Mouse (Mus musculus): ENCODE measurements around the gene Hpcal1. TPM values are rescaled to one million over a fixed set of nuclear protein-coding genes. Genes with fewer than 3 reads are reported as not detected.
"Not testable (repeated sequence)": the region's sequence is repeated elsewhere in the genome, so short reads cannot be mapped to it uniquely, and the experiment has no call there.

The Hpcal1 gene
- polyA plus RNA-seq, 1 experiment from 2014 or later, result 57.7 TPM

DNA sequence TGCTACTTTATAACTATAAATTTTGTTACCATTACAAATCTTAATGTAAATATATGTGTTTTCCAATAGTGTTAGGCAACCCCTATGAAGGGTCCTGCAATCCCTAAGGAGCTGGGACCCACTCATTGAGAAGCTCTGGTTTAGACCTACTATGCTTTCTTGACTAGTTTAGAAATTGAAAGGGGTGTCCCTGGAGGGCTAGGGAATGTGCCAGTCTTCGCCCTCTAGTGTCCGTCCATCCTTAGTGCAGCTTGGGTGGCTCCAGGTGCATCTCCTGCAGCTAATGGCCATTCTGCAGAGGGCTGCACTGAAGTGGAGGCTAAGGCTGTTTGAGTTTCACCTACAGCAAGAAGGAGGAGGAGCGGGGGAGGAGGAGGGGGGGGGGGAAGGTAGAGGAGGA, 87.7 kb downstream of the Hpcal1 start:
- Histone ChIP-seq H3K36me3 (ENCODE audit: control insufficient read depth, insufficient read depth, low read length) (no peaks in the 10 kb centered on the region), H3K27ac (replicated peaks; ENCODE audit: low read depth, low read length) (no peak overlapping the region), H3K4me1 (ENCODE audit: control insufficient read depth, insufficient read depth, low read length) (no peaks in the 10 kb centered on the region), H3K4me3 (ENCODE audit: low read depth, low read length) (no peak overlapping the region), H3K27me3 (replicated peaks; ENCODE audit: control insufficient read depth, insufficient read depth, low read length) (no peaks in the 10 kb centered on the region), H3K9me3 (ENCODE audit: control insufficient read depth, low read length) (no peaks in the 10 kb centered on the region), H3K4me2 (ENCODE audit: low read depth, low read length) (no peak overlapping the region), H3K9ac (ENCODE audit: low read depth, low read length) (no peak overlapping the region)
- 11% methylated on average over 2 of the region's 3 CpGs for WGBS
- ATAC-seq (ENCODE audit: low read depth), result no peak
- DNase-seq (ENCODE audit: low spot score), result peak; percentile 29

DNA sequence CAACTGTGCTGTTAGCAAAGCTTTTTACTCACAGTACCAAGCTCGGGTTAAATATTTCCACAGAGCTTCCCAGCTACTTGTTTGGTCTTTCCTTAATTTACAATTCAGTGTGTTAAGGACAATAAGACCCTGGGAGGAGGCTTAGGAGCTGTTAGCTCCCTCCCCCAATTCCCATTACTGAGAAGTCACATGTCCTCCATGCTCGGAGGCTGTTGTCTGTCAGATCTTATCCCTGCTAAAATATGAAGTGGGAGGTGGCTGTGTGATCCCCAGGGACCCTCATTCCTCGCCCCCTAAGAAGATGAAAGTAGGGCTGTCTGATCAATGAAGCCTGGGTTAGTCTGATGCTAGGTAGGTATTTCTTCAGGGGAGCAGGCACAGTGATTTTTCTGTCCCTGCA, 88.4 kb downstream of the Hpcal1 start:
- 43% methylated on average over 3 of the region's 3 CpGs for WGBS
- no peaks in the 10 kb centered on the region for H3K4me1 ChIP-seq (ENCODE audit: control insufficient read depth, insufficient read depth, low read length)
- H3K36me3 ChIP-seq (ENCODE audit: control insufficient read depth, insufficient read depth, low read length), result no peaks in the 10 kb centered on the region
- no peak overlapping the region; the same call in 1 of the 2 replicates for H3K9ac ChIP-seq (ENCODE audit: low read depth, low read length)
- H3K4me3 ChIP-seq (ENCODE audit: low read depth, low read length), result no peak overlapping the region
- no peak overlapping the region for H3K4me2 ChIP-seq (ENCODE audit: low read depth, low read length)
- H3K9me3 ChIP-seq (ENCODE audit: control insufficient read depth, low read length), result no peaks in the 10 kb centered on the region
- DNase-seq (ENCODE audit: low spot score), result no peak
- H3K27me3 ChIP-seq (replicated peaks; ENCODE audit: control insufficient read depth, insufficient read depth, low read length), result no peaks in the 10 kb centered on the region
- no peak for ATAC-seq (ENCODE audit: low read depth)
- H3K27ac ChIP-seq (replicated peaks; ENCODE audit: low read depth, low read length), result no peak overlapping the region

DNA sequence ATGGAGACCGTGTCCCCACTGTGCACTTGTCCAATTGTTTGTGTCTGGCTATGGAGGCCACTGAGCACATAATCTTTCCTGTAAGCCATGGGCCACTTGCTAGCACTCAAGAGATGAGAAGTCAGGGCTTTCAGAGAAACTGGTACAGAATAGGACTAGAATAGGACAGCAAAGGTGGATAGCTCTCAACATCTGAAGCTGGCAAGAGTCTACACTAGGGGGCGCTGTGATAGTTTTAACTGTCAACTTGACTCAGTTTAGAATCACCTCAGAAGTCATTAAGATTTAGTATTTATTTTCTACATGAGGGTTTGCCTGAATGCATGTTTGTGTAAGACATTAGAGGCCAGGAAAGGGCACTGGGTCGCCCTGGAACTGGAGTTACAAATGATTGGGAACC, 98.8 kb downstream of the Hpcal1 start:
- H3K4me1 ChIP-seq (ENCODE audit: control insufficient read depth, insufficient read depth, low read length), result no peaks in the 10 kb centered on the region
- H3K27me3 ChIP-seq (replicated peaks; ENCODE audit: control insufficient read depth, insufficient read depth, low read length), result no peaks in the 10 kb centered on the region
- H3K9me3 ChIP-seq (ENCODE audit: control insufficient read depth, low read length), result no peaks in the 10 kb centered on the region
- H3K4me3 ChIP-seq (ENCODE audit: low read depth, low read length), result no peak overlapping the region
- ATAC-seq (ENCODE audit: low read depth) (no peak), DNase-seq (ENCODE audit: low spot score) (no peak)
- WGBS, result 53% methylated on average over 3 of the region's 3 CpGs
- no peak overlapping the region for H3K4me2 ChIP-seq (ENCODE audit: low read depth, low read length)
- no peak overlapping the region for H3K27ac ChIP-seq (replicated peaks; ENCODE audit: low read depth, low read length)
- no peak overlapping the region for H3K9ac ChIP-seq (ENCODE audit: low read depth, low read length)
- no peaks in the 10 kb centered on the region for H3K36me3 ChIP-seq (ENCODE audit: control insufficient read depth, insufficient read depth, low read length)

GRCm38 (mm10) chr12:17791111-17791510, 100.5 kb downstream of the Hpcal1 start:
- Histone ChIP-seq H3K36me3 (ENCODE audit: control insufficient read depth, insufficient read depth, low read length) (no peaks in the 10 kb centered on the region), H3K9ac (ENCODE audit: low read depth, low read length) (no peak overlapping the region), H3K9me3 (ENCODE audit: control insufficient read depth, low read length) (no peaks in the 10 kb centered on the region), H3K4me2 (ENCODE audit: low read depth, low read length) (no peak overlapping the region), H3K4me3 (ENCODE audit: low read depth, low read length) (no peak overlapping the region), H3K4me1 (ENCODE audit: control insufficient read depth, insufficient read depth, low read length) (no peaks in the 10 kb centered on the region), H3K27me3 (replicated peaks; ENCODE audit: control insufficient read depth, insufficient read depth, low read length) (no peaks in the 10 kb centered on the region), H3K27ac (replicated peaks; ENCODE audit: low read depth, low read length) (no peak overlapping the region)
- no peak for DNase-seq (ENCODE audit: low spot score)
- 88% methylated on average over 6 of the region's 6 CpGs for WGBS
- ATAC-seq (ENCODE audit: low read depth), result no peak

GRCm38 (mm10) chr12:17792756-17793155, 102.1 kb downstream of the Hpcal1 start:
- DNase-seq (ENCODE audit: low spot score), result no peak
- Histone ChIP-seq H3K4me3 (ENCODE audit: low read depth, low read length) (no peak overlapping the region), H3K4me1 (ENCODE audit: control insufficient read depth, insufficient read depth, low read length) (no peaks in the 10 kb centered on the region), H3K27me3 (replicated peaks; ENCODE audit: control insufficient read depth, insufficient read depth, low read length) (no peaks in the 10 kb centered on the region), H3K9ac (ENCODE audit: low read depth, low read length) (no peak overlapping the region), H3K9me3 (ENCODE audit: control insufficient read depth, low read length) (no peaks in the 10 kb centered on the region), H3K27ac (replicated peaks; ENCODE audit: low read depth, low read length) (no peak overlapping the region), H3K36me3 (ENCODE audit: control insufficient read depth, insufficient read depth, low read length) (no peaks in the 10 kb centered on the region), H3K4me2 (ENCODE audit: low read depth, low read length) (no peak overlapping the region)
- no peak for ATAC-seq (ENCODE audit: low read depth)
- WGBS, result 94% methylated on average over 1 of the region's 1 CpGs

DNA sequence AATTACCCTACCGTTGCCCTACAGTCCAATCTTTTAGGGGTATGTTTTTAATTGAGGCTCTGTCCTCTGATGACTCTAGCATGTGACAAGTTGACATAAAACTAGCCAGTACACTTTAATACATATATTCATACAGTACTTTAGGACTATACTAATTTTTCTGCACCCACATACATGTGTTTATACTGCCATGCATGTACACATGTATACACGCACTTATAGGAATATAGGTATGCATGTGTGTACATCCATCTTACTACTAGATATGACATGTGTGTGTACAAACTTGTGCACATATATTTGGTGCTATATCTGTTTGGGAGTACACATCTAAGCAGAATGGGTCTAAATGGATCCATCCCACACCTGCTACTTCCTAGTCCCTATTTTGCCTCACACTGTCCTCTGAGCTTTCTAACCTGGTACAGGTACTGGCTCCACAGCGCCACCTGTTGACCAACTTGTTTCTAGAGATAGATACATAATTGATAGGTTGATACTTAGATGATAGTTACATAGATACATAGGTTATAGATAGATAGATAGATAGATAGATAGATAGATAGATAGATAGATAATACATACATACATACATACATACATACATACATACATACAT, 105.1 kb downstream of the Hpcal1 start:
- Histone ChIP-seq H3K27me3 (replicated peaks; ENCODE audit: control insufficient read depth, insufficient read depth, low read length) (no peaks in the 10 kb centered on the region), H3K27ac (replicated peaks; ENCODE audit: low read depth, low read length) (no peak overlapping the region), H3K9me3 (ENCODE audit: control insufficient read depth, low read length) (no peaks in the 10 kb centered on the region), H3K4me2 (ENCODE audit: low read depth, low read length) (no peak overlapping the region), H3K4me1 (ENCODE audit: control insufficient read depth, insufficient read depth, low read length) (no peaks in the 10 kb centered on the region), H3K4me3 (ENCODE audit: low read depth, low read length) (no peak overlapping the region), H3K9ac (ENCODE audit: low read depth, low read length) (no peak overlapping the region), H3K36me3 (ENCODE audit: control insufficient read depth, insufficient read depth, low read length) (no peaks in the 10 kb centered on the region)
- 55% methylated on average over 3 of the region's 3 CpGs for WGBS
- DNase-seq (ENCODE audit: low spot score), result peak; percentile 53
- ATAC-seq (ENCODE audit: low read depth), result no peak; the same call in 1 of the 2 replicates

DNA sequence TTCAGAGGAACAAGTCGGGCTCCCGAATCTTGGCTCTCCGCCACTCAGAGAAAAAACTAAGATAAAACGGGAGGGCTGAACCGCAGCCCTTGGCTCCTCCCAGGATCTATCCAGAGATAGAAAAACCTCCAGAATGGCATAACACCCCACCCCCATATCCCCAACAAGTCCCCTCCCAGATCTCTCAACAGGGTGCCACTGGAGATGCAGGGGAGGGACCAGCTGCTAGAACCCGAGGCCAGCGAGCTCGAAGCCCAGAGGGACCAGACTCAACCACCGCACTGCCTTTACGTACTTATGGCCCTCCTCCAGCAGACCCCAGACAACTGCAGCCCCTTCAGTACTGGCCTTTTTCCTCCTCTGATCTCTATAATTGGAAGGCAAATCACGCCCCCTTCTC, 107.6 kb downstream of the Hpcal1 start:
- DNase-seq (ENCODE audit: low spot score); H3K9ac ChIP-seq (ENCODE audit: low read depth, low read length); H3K4me3 ChIP-seq (ENCODE audit: low read depth, low read length); H3K4me2 ChIP-seq (ENCODE audit: low read depth, low read length); H3K36me3 ChIP-seq (ENCODE audit: control insufficient read depth, insufficient read depth, low read length); H3K27me3 ChIP-seq (replicated peaks; ENCODE audit: control insufficient read depth, insufficient read depth, low read length); H3K4me1 ChIP-seq (ENCODE audit: control insufficient read depth, insufficient read depth, low read length); ATAC-seq (ENCODE audit: low read depth); H3K27ac ChIP-seq (replicated peaks; ENCODE audit: low read depth, low read length); H3K9me3 ChIP-seq (ENCODE audit: control insufficient read depth, low read length): not testable (repeated sequence)
- WGBS, result 83% methylated on average over 11 of the region's 11 CpGs

DNA sequence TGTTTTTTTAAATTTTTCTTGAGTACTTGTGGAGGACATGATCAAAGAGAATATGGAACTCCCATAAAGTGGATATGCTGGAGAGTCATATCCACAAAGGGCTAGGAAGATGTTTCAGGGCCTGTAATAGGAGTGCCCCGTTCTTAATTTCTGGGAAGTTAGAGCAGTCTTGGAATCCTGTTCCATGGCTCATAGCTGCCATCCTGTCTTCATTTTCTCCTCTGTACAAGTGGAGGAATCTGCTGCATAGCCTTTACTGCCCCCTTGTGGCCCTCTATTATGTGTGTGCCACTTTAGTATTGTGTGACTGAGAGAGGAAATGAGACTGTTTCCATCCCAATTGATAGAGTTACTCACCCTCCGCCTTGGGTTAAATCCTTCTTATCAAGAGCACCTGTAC, 117.9 kb downstream of the Hpcal1 start:
- H3K36me3 ChIP-seq (ENCODE audit: control insufficient read depth, insufficient read depth, low read length), result no peaks in the 10 kb centered on the region
- H3K9ac ChIP-seq (ENCODE audit: low read depth, low read length), result no peak overlapping the region
- H3K27me3 ChIP-seq (replicated peaks; ENCODE audit: control insufficient read depth, insufficient read depth, low read length), result no peaks in the 10 kb centered on the region
- no peaks in the 10 kb centered on the region for H3K4me1 ChIP-seq (ENCODE audit: control insufficient read depth, insufficient read depth, low read length)
- H3K9me3 ChIP-seq (ENCODE audit: control insufficient read depth, low read length), result no peaks in the 10 kb centered on the region
- no peak overlapping the region for H3K4me2 ChIP-seq (ENCODE audit: low read depth, low read length)
- DNase-seq (ENCODE audit: low spot score), result peak; percentile 86
- no peak overlapping the region for H3K4me3 ChIP-seq (ENCODE audit: low read depth, low read length)
- WGBS, result 29% methylated on average over 2 of the region's 2 CpGs
- H3K27ac ChIP-seq (replicated peaks; ENCODE audit: low read depth, low read length), result no peak overlapping the region
- no peak for ATAC-seq (ENCODE audit: low read depth)

GRCm38 (mm10) chr12:17835279-17835678, 144.6 kb downstream of the Hpcal1 start:
- not testable (repeated sequence) for H3K4me2 ChIP-seq (ENCODE audit: low read depth, low read length); H3K9ac ChIP-seq (ENCODE audit: low read depth, low read length); H3K27me3 ChIP-seq (replicated peaks; ENCODE audit: control insufficient read depth, insufficient read depth, low read length); H3K9me3 ChIP-seq (ENCODE audit: control insufficient read depth, low read length); H3K4me3 ChIP-seq (ENCODE audit: low read depth, low read length); H3K36me3 ChIP-seq (ENCODE audit: control insufficient read depth, insufficient read depth, low read length); ATAC-seq (ENCODE audit: low read depth); DNase-seq (ENCODE audit: low spot score); H3K4me1 ChIP-seq (ENCODE audit: control insufficient read depth, insufficient read depth, low read length); H3K27ac ChIP-seq (replicated peaks; ENCODE audit: low read depth, low read length)
- WGBS, result 73% methylated on average over 1 of the region's 1 CpGs

All from embryonic facial prominence, embryonic 14.5 days (tissue).